ENCODE assay signal across 12 mouse cellular contexts in genomic region chr15:99847937-99848336, GRCm38 (mm10). TPM values are rescaled to one million over a fixed set of nuclear protein-coding genes. Genes with fewer than 3 reads are reported as not detected.
DNase-seq lines count a peak whose midpoint lies in the region; ATAC-seq and TF ChIP-seq lines count a peak whose summit lies in the region.
"Had no signal": no experiment of that assay in that cellular context is flagged by ENCODE, and none has a peak within 500 bp of the region (broad histone marks: within the 10 kb centered on the region; RNA-seq: fewer than 3 reads in every experiment).

No protein-coding gene starts in this region.

- peak overlapping the region; percentile 17; the same call in 1 of the 2 replicates for H3K4me2 ChIP-seq in limb, embryonic 12.5 days
- no peak overlapping the region for H3K4me2 ChIP-seq in stomach, embryonic 14.5 days (replicated peaks; ENCODE audit: low read depth, low read length)
- H3K4me2 ChIP-seq: midbrain, embryonic 15.5 days; neural tube, embryonic 12.5 days had no signal

- peak; percentile 41 for DNase-seq in embryo, embryonic 10 days (ENCODE audit: low spot score)
- no peak for DNase-seq in embryo, embryonic 9.5 days (ENCODE audit: extremely low spot score)
- DNase-seq in limb, embryonic 10.5 days (ENCODE audit: low spot score): no peak
- no peak for DNase-seq in left cerebral cortex, postnatal 4 days
- DNase-seq in adrenal gland, postnatal 4 days (ENCODE audit: low spot score in 2 of 2): no peak
- DNase-seq: cerebellum, adult 18-20 months had no signal

- ATAC-seq in limb, embryonic 12.5 days (ENCODE audit: insufficient number of reproducible peaks, insufficient read depth, low FRiP score, low TSS enrichment, low read depth): peak; percentile 60; the same call in 1 of the 2 replicates
- peak; percentile 35; the same call in 1 of the 2 replicates for ATAC-seq in stomach, embryonic 14.5 days (ENCODE audit: insufficient number of reproducible peaks, insufficient read depth, low FRiP score, low read depth)
- ATAC-seq: forebrain, embryonic 14.5 days; midbrain, embryonic 15.5 days had no signal

- H3K27me3 ChIP-seq in limb, embryonic 12.5 days: no peaks in the 10 kb centered on the region
- H3K27me3 ChIP-seq in limb, embryonic 10.5 days (ENCODE audit: low read depth, poor library complexity, severe bottlenecking): no peaks in the 10 kb centered on the region
- no peaks in the 10 kb centered on the region for H3K27me3 ChIP-seq in stomach, embryonic 14.5 days (ENCODE audit: control insufficient read depth, insufficient read depth, low read length)
- H3K27me3 ChIP-seq: midbrain, embryonic 15.5 days; neural tube, embryonic 12.5 days had no signal

- WGBS in limb, embryonic 12.5 days: 40% methylated on average over 8 of the region's 8 CpGs
- 63% methylated on average over 8 of the region's 8 CpGs for WGBS in limb, embryonic 10.5 days
- 26% methylated on average over 8 of the region's 8 CpGs for WGBS in stomach, embryonic 14.5 days

- no peak for TF ChIP-seq POLR2A in embryonic fibroblast, embryonic 13.5 days (IDR thresholded peaks at IDR 0.05; ENCODE audit: low read depth, low read length)

- no peaks in the 10 kb centered on the region for H3K36me3 ChIP-seq in limb, embryonic 12.5 days
- no peaks in the 10 kb centered on the region for H3K36me3 ChIP-seq in limb, embryonic 10.5 days
- no peaks in the 10 kb centered on the region for H3K36me3 ChIP-seq in stomach, embryonic 14.5 days (ENCODE audit: control insufficient read depth, insufficient read depth, low read length)
- H3K36me3 ChIP-seq: midbrain, embryonic 15.5 days; neural tube, embryonic 12.5 days had no signal

- no peak overlapping the region for H3K9ac ChIP-seq in limb, embryonic 12.5 days (replicated peaks)
- H3K9ac ChIP-seq in stomach, embryonic 14.5 days (replicated peaks; ENCODE audit: low read depth, low read length): no peak overlapping the region
- H3K9ac ChIP-seq: midbrain, embryonic 15.5 days; neural tube, embryonic 12.5 days had no signal

- H3K9me3 ChIP-seq in limb, embryonic 12.5 days: no peaks in the 10 kb centered on the region
- no peaks in the 10 kb centered on the region for H3K9me3 ChIP-seq in limb, embryonic 10.5 days (replicated peaks)
- H3K9me3 ChIP-seq in stomach, embryonic 14.5 days (ENCODE audit: control insufficient read depth, low read depth, low read length): peaks cover 2% of the 10 kb centered on the region; the same call in 1 of the 2 replicates
- H3K9me3 ChIP-seq: midbrain, embryonic 15.5 days; neural tube, embryonic 12.5 days had no signal

- intact Hi-C loops in left cerebral cortex, postnatal 4 days (cut with DNase I): no loop called here

- peak overlapping the region; percentile 70 for H3K27ac ChIP-seq in limb, embryonic 12.5 days
- H3K27ac ChIP-seq in limb, embryonic 10.5 days: no peak overlapping the region
- peak overlapping the region; percentile 90 for H3K27ac ChIP-seq in embryonic fibroblast, embryonic 13.5 days (ENCODE audit: insufficient read depth, low read length)
- H3K27ac ChIP-seq in stomach, embryonic 14.5 days (ENCODE audit: low read length): no peak overlapping the region
- H3K27ac ChIP-seq: midbrain, embryonic 15.5 days; neural tube, embryonic 12.5 days had no signal

- no peak overlapping the region for H3K4me3 ChIP-seq in limb, embryonic 12.5 days (replicated peaks)
- no peak overlapping the region for H3K4me3 ChIP-seq in limb, embryonic 10.5 days
- H3K4me3 ChIP-seq in embryonic fibroblast, embryonic 13.5 days (ENCODE audit: insufficient read depth, low read length): no peak overlapping the region
- no peak overlapping the region for H3K4me3 ChIP-seq in stomach, embryonic 14.5 days (ENCODE audit: low read depth, low read length)
- H3K4me3 ChIP-seq: midbrain, embryonic 15.5 days; neural tube, embryonic 12.5 days had no signal

- TF ChIP-seq CTCF in embryonic fibroblast, embryonic 13.5 days (IDR thresholded peaks at IDR 0.05; ENCODE audit: borderline replicate concordance, insufficient read depth, low read length): no peak

- H3K4me1 ChIP-seq in limb, embryonic 12.5 days (replicated peaks): peaks cover 15% of the 10 kb centered on the region
- peaks cover 20% of the 10 kb centered on the region for H3K4me1 ChIP-seq in limb, embryonic 10.5 days
- peaks cover 18% of the 10 kb centered on the region for H3K4me1 ChIP-seq in embryonic fibroblast, embryonic 13.5 days (ENCODE audit: control insufficient read depth, insufficient read depth, low read length)
- peaks cover 31% of the 10 kb centered on the region for H3K4me1 ChIP-seq in stomach, embryonic 14.5 days (ENCODE audit: control insufficient read depth, insufficient read depth, low read length)
- H3K4me1 ChIP-seq: midbrain, embryonic 15.5 days; neural tube, embryonic 12.5 days had no signal

RNA-seq across cellular contexts. Expression of gene Lima1, which starts 27.3 kb away (rescaled TPM):
- polyA plus RNA-seq in limb, embryonic 12.5 days (2016; fragmentation: Nextera tagmentation; extraction: Ambion mirVana): 79.4 and 86.4 TPM in 2 replicates
- polyA plus RNA-seq in limb, embryonic 10.5 days (2016; fragmentation: Nextera tagmentation; extraction: Ambion mirVana): 56.8 and 70.8 TPM in 2 replicates
- 172 and 199 TPM in 2 replicates for polyA plus RNA-seq in embryonic fibroblast, embryonic 13.5 days (2011; ENCODE audit: insufficient read length, low read depth, missing spikeins)
- 69.4 and 78.0 TPM in 2 replicates for polyA plus RNA-seq in stomach, embryonic 14.5 days (2014; fragmentation: Nextera tagmentation; extraction: Ambion mirVana)
- total RNA-seq in left cerebral cortex, postnatal 4 days (2021): 10 to 100 TPM; 13.6 to 15.6 TPM
- total RNA-seq in adrenal gland, postnatal 4 days (2021): 10 to 100 TPM; 51.0 to 51.9 TPM

Comparison
In these comparisons a context has a peak if more than half of its experiments do, and no peak if none do; other contexts are left out.
1. H3K27ac ChIP-seq: peak in limb, embryonic 12.5 days (single experiment) and embryonic fibroblast, embryonic 13.5 days (single experiment); none in limb, embryonic 10.5 days (single experiment) and stomach, embryonic 14.5 days (single experiment).